Mouse (Mus musculus) midbrain, embryonic 11.5 days (tissue): ENCODE measurements around the gene Prkn. TPM values are rescaled to one million over a fixed set of nuclear protein-coding genes. Genes with fewer than 3 reads are reported as not detected.

Source experiments
- ATAC-seq: fragments of 200-750 bp; cut with Nextera tagmentation; 2 replicates; pipeline ENCODE4 v1.8.0; 2017; ENCODE audit warnings: moderate TSS enrichment, moderate library complexity; ENCODE audit not compliant: low FRiP score
- DNase-seq: peaks from one replicate; pipeline ENCODE4 v3.0.0; 2015; ENCODE audit warnings: low spot score; ENCODE audit errors: missing footprints
- H3K27ac ChIP-seq: fragments of 300-500 bp; sonication (generic); 2 replicates; pipeline ENCODE4 v1.5.1; 2014; ENCODE audit warnings: low read depth, low read length
- H3K27me3 ChIP-seq: fragments of 300-500 bp; sonication (generic); 2 replicates; pipeline ENCODE4 v1.6.1; 2014; ENCODE audit warnings: mild to moderate bottlenecking, low read length, moderate library complexity, mixed read lengths; ENCODE audit not compliant: control insufficient read depth, insufficient read depth
- H3K36me3 ChIP-seq: fragments of 300-500 bp; sonication (generic); 2 replicates; pipeline ENCODE4 v1.6.1; 2014; ENCODE audit warnings: mild to moderate bottlenecking, low read length, moderate library complexity, mixed read lengths; ENCODE audit not compliant: control insufficient read depth, insufficient read depth
- H3K4me1 ChIP-seq: fragments of 300-500 bp; sonication (generic); 2 replicates; pipeline ENCODE4 v1.6.1; 2014; ENCODE audit warnings: low read length; ENCODE audit not compliant: control insufficient read depth, insufficient read depth
- H3K4me2 ChIP-seq: fragments of 300-500 bp; sonication (generic); 2 replicates; pipeline ENCODE4 v1.6.1; 2014; ENCODE audit warnings: mild to moderate bottlenecking, moderate library complexity
- H3K4me3 ChIP-seq: fragments of 300-500 bp; sonication (generic); 2 replicates; pipeline ENCODE4 v1.5.1; 2014; ENCODE audit warnings: low read depth, low read length
- H3K9ac ChIP-seq: fragments of 300-500 bp; sonication (generic); 2 replicates; pipeline ENCODE4 v1.6.1; 2014; ENCODE audit warnings: low read length
- H3K9me3 ChIP-seq: fragments of 300-500 bp; sonication (generic); 2 replicates; pipeline ENCODE4 v1.6.1; 2016; ENCODE audit warnings: low read length; ENCODE audit not compliant: control insufficient read depth
- WGBS: fragments of 180-500 bp; shearing (Covaris S2); extraction: QIAGEN DNeasy Blood & Tissue Kit; methylation state at CpG from one replicate; pipeline ENCODE4 v1.1.7; 2014; 5-methylcytosine and 5-hydroxymethylcytosine counted together
- polyA plus RNA-seq: library from polyadenylated mRNA; unstranded; fragments of >200 nt; fragmentation: Nextera tagmentation; extraction: Ambion mirVana; gene quantifications from 2 replicates; pipeline ENCODE4 v1.2.1, GENCODE M21; 2014

Gene Prkn
- polyA plus RNA-seq, 1 experiment from 2014 or later: 0.82 TPM

DNA sequence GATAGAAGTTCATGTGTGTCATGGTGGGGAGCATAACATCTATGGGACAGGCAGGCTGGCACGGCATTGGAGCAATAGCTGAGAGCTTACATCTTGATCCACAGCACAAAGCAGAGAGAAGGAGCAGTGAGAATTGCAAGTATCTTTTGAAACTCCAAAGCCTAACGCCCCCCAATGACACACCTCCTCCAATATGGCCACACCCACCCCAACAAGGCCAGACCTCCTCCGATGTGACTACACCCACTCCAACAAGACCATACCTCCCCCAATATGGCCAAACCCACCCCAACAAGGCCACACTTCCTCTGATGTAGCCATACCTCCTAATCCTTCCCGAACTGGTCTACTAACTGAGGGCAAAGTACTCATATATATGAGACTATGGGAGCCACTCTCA is 1004.3 kb downstream of the Prkn start:
- DNase-seq (peak; percentile 2), ATAC-seq (no peak)
- Histone ChIP-seq H3K4me2 (no peak overlapping the region), H3K27me3 (no peaks in the 10 kb centered on the region), H3K9ac (no peak overlapping the region), H3K4me3 (no peak overlapping the region), H3K4me1 (peaks cover 3% of the 10 kb centered on the region; the same call in 1 of the 2 replicates), H3K27ac (no peak overlapping the region), H3K9me3 (no peaks in the 10 kb centered on the region), H3K36me3 (no peaks in the 10 kb centered on the region)
- WGBS: 87% methylated on average over 4 of the region's 4 CpGs

DNA sequence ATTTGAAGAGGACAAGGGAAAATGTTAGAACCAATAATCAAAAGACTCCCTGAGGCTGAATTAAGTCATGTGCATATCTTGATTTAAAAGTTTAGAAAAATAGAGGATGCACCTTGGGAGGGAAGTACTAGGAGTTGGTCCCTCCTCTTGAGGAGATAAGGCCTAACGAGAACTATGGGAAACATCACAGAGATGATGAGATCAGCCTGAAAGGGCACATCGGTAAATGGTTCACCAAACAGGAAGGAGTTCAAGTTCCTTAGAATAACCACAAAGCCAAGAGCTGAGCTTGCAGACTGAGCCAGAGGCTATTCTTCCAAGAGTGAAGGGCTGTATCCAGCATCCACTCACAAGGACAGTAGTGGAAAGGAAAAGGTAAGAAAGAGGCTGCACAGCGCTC is 1004.8 kb downstream of the Prkn start:
- Histone ChIP-seq H3K9ac (no peak overlapping the region), H3K27ac (no peak overlapping the region), H3K36me3 (no peaks in the 10 kb centered on the region), H3K27me3 (no peaks in the 10 kb centered on the region), H3K4me2 (no peak overlapping the region), H3K9me3 (no peaks in the 10 kb centered on the region), H3K4me1 (peaks cover 3% of the 10 kb centered on the region; the same call in 1 of the 2 replicates), H3K4me3 (no peak overlapping the region)
- DNase-seq (peak; percentile 47), ATAC-seq (no peak)
- 87% methylated on average over 3 of the region's 3 CpGs for WGBS

DNA sequence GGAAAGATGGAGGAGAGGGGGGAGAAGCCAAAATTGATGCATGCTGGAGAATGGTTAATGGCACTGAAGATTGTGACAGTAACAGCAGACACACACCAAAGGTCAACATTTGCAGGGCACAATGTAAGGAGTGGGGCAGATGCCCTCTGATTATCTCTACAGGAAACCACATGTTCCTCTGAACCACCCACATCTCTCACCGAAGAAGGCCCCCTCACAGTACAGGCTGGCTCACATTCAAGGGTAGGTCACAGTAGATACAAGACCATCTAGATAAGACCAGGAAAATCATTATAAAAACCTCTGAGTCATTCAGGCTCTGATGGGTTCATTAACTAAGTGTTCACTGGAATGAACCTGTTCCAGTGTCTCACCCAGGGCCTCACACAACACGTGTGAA is 1005.3 kb downstream of the Prkn start:
- H3K4me2 ChIP-seq: no peak overlapping the region
- H3K36me3 ChIP-seq: no peaks in the 10 kb centered on the region
- WGBS: 78% methylated on average over 2 of the region's 2 CpGs
- H3K9me3 ChIP-seq: no peaks in the 10 kb centered on the region
- H3K4me3 ChIP-seq: no peak overlapping the region
- H3K27ac ChIP-seq: no peak overlapping the region
- DNase-seq (peak; percentile 31), ATAC-seq (no peak)
- H3K27me3 ChIP-seq: no peaks in the 10 kb centered on the region
- peaks cover 3% of the 10 kb centered on the region; the same call in 1 of the 2 replicates for H3K4me1 ChIP-seq
- H3K9ac ChIP-seq: no peak overlapping the region

DNA sequence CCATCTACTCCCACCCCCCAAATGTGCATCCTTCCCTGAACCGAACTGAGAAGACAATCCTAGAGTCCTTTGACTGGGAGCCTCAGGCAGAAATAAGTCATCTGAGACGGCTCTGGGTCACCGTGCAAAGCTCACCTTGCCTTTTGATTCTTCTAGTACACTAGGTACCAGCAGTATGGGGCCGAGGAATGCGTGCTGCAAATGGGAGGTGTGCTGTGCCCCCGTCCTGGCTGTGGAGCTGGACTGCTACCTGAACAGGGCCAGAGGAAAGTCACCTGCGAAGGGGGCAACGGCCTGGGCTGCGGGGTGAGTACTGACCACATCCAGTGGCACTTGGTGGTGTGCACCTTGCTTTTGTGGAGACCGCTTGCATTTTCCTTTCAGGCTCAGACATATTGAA is 1014.4 kb downstream of the Prkn start:
- ATAC-seq: no peak
- no peak for DNase-seq
- Histone ChIP-seq H3K4me1 (no peaks in the 10 kb centered on the region), H3K4me3 (no peak overlapping the region), H3K27ac (no peak overlapping the region), H3K9me3 (no peaks in the 10 kb centered on the region), H3K9ac (no peak overlapping the region), H3K36me3 (no peaks in the 10 kb centered on the region), H3K27me3 (no peaks in the 10 kb centered on the region), H3K4me2 (no peak overlapping the region)
- 81% methylated on average over 10 of the region's 10 CpGs for WGBS

DNA sequence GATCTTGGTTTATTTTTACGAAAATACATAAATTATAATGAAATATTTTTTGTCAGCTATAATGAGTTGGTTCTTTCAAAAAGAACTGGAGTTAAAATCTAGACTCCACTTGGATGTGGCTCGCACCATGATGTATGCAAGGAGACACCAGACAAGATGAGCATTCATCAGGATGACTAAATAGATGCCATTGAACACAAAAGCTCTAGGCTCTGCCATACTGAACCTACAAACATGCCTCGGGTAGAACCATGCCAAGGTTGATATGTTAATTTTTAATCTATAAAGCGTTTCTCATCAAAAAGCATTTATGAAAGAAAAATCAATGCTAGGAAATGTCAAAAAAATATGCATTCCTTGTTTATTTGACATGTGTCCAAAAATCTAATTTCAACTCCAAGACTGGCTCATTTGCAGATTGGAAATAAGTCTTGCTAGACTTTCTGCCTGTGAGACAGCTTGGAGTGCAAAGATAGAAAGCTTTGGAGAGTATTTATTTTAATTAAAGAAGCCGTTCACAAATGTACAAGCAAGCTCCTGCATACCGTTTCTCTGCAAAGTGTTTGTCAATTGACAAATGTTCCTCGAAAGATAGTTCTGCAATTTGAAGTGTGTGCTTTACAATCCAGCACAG is 1018.7 kb downstream of the Prkn start:
- ATAC-seq: no peak
- H3K9me3 ChIP-seq: no peaks in the 10 kb centered on the region
- no peaks in the 10 kb centered on the region for H3K4me1 ChIP-seq
- no peak overlapping the region for H3K4me2 ChIP-seq
- no peaks in the 10 kb centered on the region for H3K36me3 ChIP-seq
- 92% methylated on average over 7 of the region's 7 CpGs for WGBS
- H3K9ac ChIP-seq: no peak overlapping the region
- no peaks in the 10 kb centered on the region for H3K27me3 ChIP-seq
- H3K4me3 ChIP-seq: no peak overlapping the region
- H3K27ac ChIP-seq: no peak overlapping the region
- DNase-seq: no peak

DNA sequence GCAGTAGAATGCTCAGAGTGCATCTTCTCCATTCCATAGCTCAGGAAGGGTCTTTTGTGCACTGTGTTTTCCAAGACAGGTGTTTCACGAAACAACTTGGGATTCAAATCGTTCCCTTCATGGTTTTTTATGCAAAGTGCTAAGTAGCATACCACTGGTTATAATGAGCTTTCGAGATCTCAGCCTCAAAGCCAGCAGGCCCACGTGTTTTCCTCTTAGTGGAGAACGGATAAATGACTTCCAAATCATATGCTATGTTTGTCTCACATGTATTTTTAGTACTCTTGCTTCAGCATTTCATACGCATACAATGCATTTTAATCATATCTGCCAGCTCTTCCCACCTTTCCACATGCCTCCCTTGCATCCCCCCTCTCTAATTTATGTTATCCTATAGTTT is 1021.0 kb downstream of the Prkn start:
- H3K9me3 ChIP-seq: no peaks in the 10 kb centered on the region
- DNase-seq (no peak), ATAC-seq (no peak)
- H3K4me2 ChIP-seq: no peak overlapping the region
- H3K27ac ChIP-seq: no peak overlapping the region
- H3K36me3 ChIP-seq: no peaks in the 10 kb centered on the region
- no peaks in the 10 kb centered on the region for H3K27me3 ChIP-seq
- H3K9ac ChIP-seq: no peak overlapping the region
- H3K4me1 ChIP-seq: no peaks in the 10 kb centered on the region
- no peak overlapping the region for H3K4me3 ChIP-seq
- WGBS: 87% methylated on average over 6 of the region's 6 CpGs

DNA sequence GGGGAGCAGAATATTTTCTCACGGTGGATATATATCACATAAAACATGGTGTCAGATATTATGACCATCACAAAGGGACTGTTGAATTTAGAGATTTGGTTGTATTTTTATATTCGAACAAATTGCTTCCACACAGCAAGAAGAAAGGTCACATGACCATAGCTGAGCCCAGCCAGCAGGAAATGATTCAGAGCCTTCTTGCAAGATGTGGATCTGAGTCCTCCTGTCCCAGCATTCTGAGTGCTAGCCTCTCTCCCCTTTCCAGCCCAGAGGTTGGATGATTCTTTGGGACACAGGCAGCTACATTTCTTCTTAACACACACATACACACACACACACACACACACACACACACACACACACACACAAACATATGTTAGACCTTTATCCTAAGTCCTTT is 1022.2 kb downstream of the Prkn start:
- ATAC-seq: no peak
- Histone ChIP-seq H3K27me3 (no peaks in the 10 kb centered on the region), H3K9ac (no peak overlapping the region), H3K36me3 (no peaks in the 10 kb centered on the region), H3K4me3 (no peak overlapping the region), H3K9me3 (no peaks in the 10 kb centered on the region), H3K4me1 (no peaks in the 10 kb centered on the region), H3K4me2 (no peak overlapping the region), H3K27ac (no peak overlapping the region)
- 97% methylated on average over 2 of the region's 2 CpGs for WGBS
- no peak for DNase-seq

DNA sequence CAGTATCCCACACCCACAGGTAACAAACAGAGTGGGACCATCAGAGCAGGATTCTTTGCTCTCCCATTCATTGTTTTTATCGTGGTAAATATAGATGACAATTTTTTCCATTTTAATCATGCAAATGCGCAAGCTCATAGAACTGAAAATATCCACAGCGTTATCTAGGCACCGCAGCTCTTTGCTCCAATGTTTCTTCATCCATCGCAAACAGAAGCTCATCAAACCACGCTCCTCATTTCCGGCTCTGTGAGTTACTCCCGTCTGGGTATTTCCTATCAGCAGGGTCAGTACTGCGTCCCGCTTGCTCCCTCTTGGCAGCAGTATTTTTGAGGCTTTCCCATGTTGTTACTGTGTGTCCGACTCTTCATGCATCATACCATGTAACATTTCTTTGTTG is 1022.8 kb downstream of the Prkn start:
- ATAC-seq: no peak

DNA sequence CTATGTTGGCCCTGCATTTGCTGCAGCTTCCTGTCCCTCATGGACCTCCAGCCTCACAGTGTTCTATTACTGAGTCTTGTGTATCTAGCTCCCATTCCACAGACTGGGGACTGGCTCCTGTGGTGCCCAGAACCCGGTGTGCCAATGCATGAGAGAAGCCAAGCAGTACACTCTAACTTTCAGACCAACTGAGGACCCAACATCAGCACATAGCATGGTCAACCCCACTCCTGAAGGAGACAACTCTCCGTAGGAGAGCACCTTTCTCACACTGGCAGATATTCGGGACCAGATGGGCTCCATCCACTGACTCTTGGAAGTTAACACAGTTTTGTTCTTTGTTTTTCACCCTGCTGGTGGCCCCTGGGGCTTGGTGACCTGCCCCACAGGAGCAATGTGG is 1026.0 kb downstream of the Prkn start:
- no peaks in the 10 kb centered on the region for H3K27me3 ChIP-seq
- H3K9ac ChIP-seq: no peak overlapping the region
- no peaks in the 10 kb centered on the region for H3K4me1 ChIP-seq
- H3K27ac ChIP-seq: no peak overlapping the region
- WGBS: 75% methylated on average over 3 of the region's 3 CpGs
- DNase-seq (no peak), ATAC-seq (no peak)
- no peak overlapping the region for H3K4me2 ChIP-seq
- no peak overlapping the region for H3K4me3 ChIP-seq
- H3K9me3 ChIP-seq: no peaks in the 10 kb centered on the region
- H3K36me3 ChIP-seq: no peaks in the 10 kb centered on the region

More for the DNA sequence above, 1022.8 kb downstream of the Prkn start:
- Histone ChIP-seq H3K9ac (no peak overlapping the region), H3K4me2 (no peak overlapping the region), H3K4me3 (no peak overlapping the region), H3K4me1 (no peaks in the 10 kb centered on the region), H3K36me3 (no peaks in the 10 kb centered on the region), H3K9me3 (no peaks in the 10 kb centered on the region), H3K27me3 (no peaks in the 10 kb centered on the region), H3K27ac (no peak overlapping the region)
- no peak for DNase-seq
- WGBS: 93% methylated on average over 11 of the region's 11 CpGs
